Mouse (Mus musculus) megakaryocyte, embryonic 14.5 days (primary cell): ENCODE data around the gene Qprt.

Experiments
- FLI1 ChIP-seq: IDR thresholded peaks from 2 replicates; pipeline ENCODE4 v1.6.1; 2012; ENCODE audit warnings: low read length, inconsistent platforms, mixed read lengths
- GATA1 ChIP-seq: IDR thresholded peaks from 3 replicates; pipeline ENCODE4 v1.6.1; 2012; ENCODE audit warnings: mixed read lengths, low read length, inconsistent platforms, borderline replicate concordance

- TF ChIP-seq GATA1 (no peak), FLI1 (no peak)
Measured at GRCm38 (mm10) chr7:127083689-127084088, 38.3 kb downstream of the Qprt start.
